In genomic region chr7:34438903-34439302, GRCm38 (mm10) we compare ENCODE assay signal across 9 mouse cellular contexts. TPM values are rescaled to one million over a fixed set of nuclear protein-coding genes. Genes with fewer than 3 reads are reported as not detected.
DNase-seq lines count a peak whose midpoint lies in the region; ATAC-seq lines count a peak whose summit lies in the region.
"Had no signal": no experiment of that assay in that cellular context is flagged by ENCODE, and none has a peak within 500 bp of the region (broad histone marks: within the 10 kb centered on the region; RNA-seq: fewer than 3 reads in every experiment).

No protein-coding gene starts in this region.

- ATAC-seq in hindbrain, embryonic 14.5 days (ENCODE audit: low FRiP score) = no peak
- ATAC-seq in hindbrain, embryonic 13.5 days (ENCODE audit: low FRiP score) = no peak
- ATAC-seq in midbrain, embryonic 16.5 days = peak; percentile 21; the same call in 1 of the 2 replicates
- ATAC-seq in embryonic facial prominence, embryonic 13.5 days (ENCODE audit: insufficient number of reproducible peaks, insufficient read depth, low FRiP score, low TSS enrichment, low read depth) = no peak
- ATAC-seq in neural tube, embryonic 15.5 days (ENCODE audit: low FRiP score) = no peak

- H3K36me3 ChIP-seq in hindbrain, embryonic 14.5 days (replicated peaks; ENCODE audit: control insufficient read depth, insufficient read depth) = no peaks in the 10 kb centered on the region
- no peaks in the 10 kb centered on the region for H3K36me3 ChIP-seq in hindbrain, embryonic 13.5 days
- H3K36me3 ChIP-seq in midbrain, embryonic 16.5 days (ENCODE audit: control insufficient read depth, insufficient read depth, low read length) = no peaks in the 10 kb centered on the region
- no peaks in the 10 kb centered on the region for H3K36me3 ChIP-seq in midbrain, embryonic 10.5 days
- no peaks in the 10 kb centered on the region for H3K36me3 ChIP-seq in embryonic facial prominence, embryonic 13.5 days
- H3K36me3 ChIP-seq in neural tube, embryonic 15.5 days = no peaks in the 10 kb centered on the region
- H3K36me3 ChIP-seq: hindbrain, embryonic 15.5 days; lung, embryonic 15.5 days had no signal

- H3K9ac ChIP-seq in hindbrain, embryonic 14.5 days = no peak overlapping the region
- no peak overlapping the region for H3K9ac ChIP-seq in hindbrain, embryonic 13.5 days
- H3K9ac ChIP-seq in midbrain, embryonic 16.5 days (ENCODE audit: low read depth, low read length) = no peak overlapping the region
- no peak overlapping the region for H3K9ac ChIP-seq in embryonic facial prominence, embryonic 13.5 days
- H3K9ac ChIP-seq in neural tube, embryonic 15.5 days (replicated peaks) = no peak overlapping the region
- H3K9ac ChIP-seq: hindbrain, embryonic 15.5 days; lung, embryonic 15.5 days had no signal

- no peak overlapping the region for H3K4me2 ChIP-seq in hindbrain, embryonic 14.5 days (replicated peaks)
- no peak overlapping the region for H3K4me2 ChIP-seq in hindbrain, embryonic 13.5 days
- no peak overlapping the region for H3K4me2 ChIP-seq in midbrain, embryonic 16.5 days (ENCODE audit: low read length)
- peak overlapping the region; percentile 11; the same call in 1 of the 2 replicates for H3K4me2 ChIP-seq in embryonic facial prominence, embryonic 13.5 days
- H3K4me2 ChIP-seq in neural tube, embryonic 15.5 days = no peak overlapping the region
- H3K4me2 ChIP-seq: hindbrain, embryonic 15.5 days; lung, embryonic 15.5 days had no signal

- H3K9me3 ChIP-seq in hindbrain, embryonic 14.5 days (ENCODE audit: control insufficient read depth, low read length) = no peaks in the 10 kb centered on the region
- H3K9me3 ChIP-seq in hindbrain, embryonic 13.5 days = no peaks in the 10 kb centered on the region
- H3K9me3 ChIP-seq in midbrain, embryonic 16.5 days (replicated peaks; ENCODE audit: control insufficient read depth, low read length, poor library complexity, severe bottlenecking) = no peaks in the 10 kb centered on the region
- no peaks in the 10 kb centered on the region for H3K9me3 ChIP-seq in midbrain, embryonic 10.5 days (replicated peaks)
- H3K9me3 ChIP-seq in embryonic facial prominence, embryonic 13.5 days = no peaks in the 10 kb centered on the region
- H3K9me3 ChIP-seq in neural tube, embryonic 15.5 days (replicated peaks) = no peaks in the 10 kb centered on the region
- H3K9me3 ChIP-seq: hindbrain, embryonic 15.5 days; lung, embryonic 15.5 days had no signal

- H3K4me3 ChIP-seq in hindbrain, embryonic 14.5 days (replicated peaks; ENCODE audit: low read length) = no peak overlapping the region
- H3K4me3 ChIP-seq in hindbrain, embryonic 13.5 days = no peak overlapping the region
- H3K4me3 ChIP-seq in midbrain, embryonic 16.5 days (ENCODE audit: low read depth, low read length) = no peak overlapping the region
- H3K4me3 ChIP-seq in midbrain, embryonic 10.5 days = no peak overlapping the region
- no peak overlapping the region for H3K4me3 ChIP-seq in embryonic facial prominence, embryonic 13.5 days
- no peak overlapping the region for H3K4me3 ChIP-seq in neural tube, embryonic 15.5 days (replicated peaks)
- H3K4me3 ChIP-seq: hindbrain, embryonic 15.5 days; lung, embryonic 15.5 days had no signal

- no peaks in the 10 kb centered on the region for H3K27me3 ChIP-seq in hindbrain, embryonic 14.5 days (ENCODE audit: control insufficient read depth, insufficient read depth, low read length)
- peaks cover 7% of the 10 kb centered on the region; the same call in 1 of the 2 replicates for H3K27me3 ChIP-seq in hindbrain, embryonic 13.5 days
- H3K27me3 ChIP-seq in midbrain, embryonic 16.5 days (ENCODE audit: control insufficient read depth, insufficient read depth, low read depth, low read length) = no peaks in the 10 kb centered on the region
- H3K27me3 ChIP-seq in midbrain, embryonic 10.5 days (ENCODE audit: low read depth, poor library complexity, severe bottlenecking) = no peaks in the 10 kb centered on the region
- H3K27me3 ChIP-seq in embryonic facial prominence, embryonic 13.5 days = no peaks in the 10 kb centered on the region
- H3K27me3 ChIP-seq in neural tube, embryonic 15.5 days (replicated peaks) = no peaks in the 10 kb centered on the region
- H3K27me3 ChIP-seq: hindbrain, embryonic 15.5 days; lung, embryonic 15.5 days had no signal

- no peak overlapping the region for H3K27ac ChIP-seq in hindbrain, embryonic 14.5 days
- no peak overlapping the region for H3K27ac ChIP-seq in hindbrain, embryonic 13.5 days
- no peak overlapping the region for H3K27ac ChIP-seq in midbrain, embryonic 16.5 days (ENCODE audit: low read length)
- no peak overlapping the region for H3K27ac ChIP-seq in midbrain, embryonic 10.5 days (replicated peaks)
- no peak overlapping the region for H3K27ac ChIP-seq in embryonic facial prominence, embryonic 13.5 days
- no peak overlapping the region for H3K27ac ChIP-seq in neural tube, embryonic 15.5 days (replicated peaks)
- H3K27ac ChIP-seq: hindbrain, embryonic 15.5 days; lung, embryonic 15.5 days had no signal

- no peaks in the 10 kb centered on the region for H3K4me1 ChIP-seq in hindbrain, embryonic 14.5 days (replicated peaks; ENCODE audit: control insufficient read depth, insufficient read depth, low read length)
- H3K4me1 ChIP-seq in hindbrain, embryonic 13.5 days (replicated peaks) = 0 out of 2 replicates have a peak, but pooled peaks cover 1% of the 10 kb centered on the region
- H3K4me1 ChIP-seq in midbrain, embryonic 16.5 days (ENCODE audit: control insufficient read depth, insufficient read depth, low read length) = no peaks in the 10 kb centered on the region
- no peaks in the 10 kb centered on the region for H3K4me1 ChIP-seq in midbrain, embryonic 10.5 days
- no peaks in the 10 kb centered on the region for H3K4me1 ChIP-seq in embryonic facial prominence, embryonic 13.5 days
- H3K4me1 ChIP-seq in neural tube, embryonic 15.5 days = no peaks in the 10 kb centered on the region
- H3K4me1 ChIP-seq: hindbrain, embryonic 15.5 days; lung, embryonic 15.5 days had no signal

- 35% methylated on average over 6 of the region's 6 CpGs for WGBS in hindbrain, embryonic 14.5 days
- 38% methylated on average over 6 of the region's 6 CpGs for WGBS in hindbrain, embryonic 13.5 days
- 32% methylated on average over 6 of the region's 6 CpGs for WGBS in midbrain, embryonic 16.5 days
- WGBS in midbrain, embryonic 10.5 days = 42% methylated on average over 6 of the region's 6 CpGs
- WGBS in embryonic facial prominence, embryonic 13.5 days = 37% methylated on average over 6 of the region's 6 CpGs
- 40% methylated on average over 6 of the region's 6 CpGs for whole genome bisulfite sequencing in neural tube, embryonic 15.5 days

- peak; percentile 80 for DNase-seq in hindbrain, embryonic 14.5 days (ENCODE audit: low spot score)
- no peak for DNase-seq in midbrain, embryonic 10.5 days (ENCODE audit: low spot score)
- DNase-seq in right cerebral cortex, postnatal 36 days (ENCODE audit: low spot score in 2 of 2) = no peak

RNA-seq across cellular contexts. Expression of gene Lsm14a, which starts 45.8 kb away (rescaled TPM):
- 38.2 and 38.7 TPM in 2 replicates for polyA plus RNA-seq in hindbrain, embryonic 14.5 days (2014; fragmentation: Nextera tagmentation; extraction: Ambion mirVana)
- 67.3 and 68.1 TPM in 2 replicates for polyA plus RNA-seq in hindbrain, embryonic 13.5 days (2015; fragmentation: Nextera tagmentation; extraction: Ambion mirVana)
- 55.1 and 64.5 TPM in 2 replicates for polyA plus RNA-seq in midbrain, embryonic 16.5 days (2015; fragmentation: Nextera tagmentation; extraction: Ambion mirVana)
- 109 and 110 TPM in 2 replicates for polyA plus RNA-seq in midbrain, embryonic 10.5 days (2016; fragmentation: Nextera tagmentation; extraction: Ambion mirVana)
- polyA plus RNA-seq in embryonic facial prominence, embryonic 13.5 days (2015; fragmentation: Nextera tagmentation; extraction: Ambion mirVana) = 96.6 and 98.6 TPM in 2 replicates
- 47.5 and 59.2 TPM in 2 replicates for polyA plus RNA-seq in neural tube, embryonic 15.5 days (2015; fragmentation: Nextera tagmentation; extraction: Ambion mirVana)
